Mouse (Mus musculus) forebrain, embryonic 14.5 days (tissue): ENCODE data around the gene Blm. TPM values are rescaled to one million over a fixed set of nuclear protein-coding genes. Genes with fewer than 3 reads are reported as not detected.
"Not testable (repeated sequence)": the region's sequence is repeated elsewhere in the genome, so short reads cannot be mapped to it uniquely, and the experiment has no call there.

Experiments
- ATAC-seq: fragments of 200-750 bp; cut with Nextera tagmentation; 2 replicates; pipeline ENCODE4 v1.8.0; 2017; ENCODE audit warnings: mild to moderate bottlenecking, moderate library complexity
- DNase-seq: peaks from one replicate; pipeline ENCODE4 v3.0.0-alpha.2; 2015; ENCODE audit warnings: low spot score
- H3K27ac ChIP-seq: fragments of 300-500 bp; sonication (generic); 2 replicates; pipeline ENCODE4 v1.5.1; 2014; ENCODE audit warnings: low read depth, mild to moderate bottlenecking, control low read depth, low read length, moderate library complexity
- H3K27me3 ChIP-seq: fragments of 300-500 bp; sonication (generic); replicated peaks from 2 replicates; pipeline ENCODE4 v1.6.1; 2014; ENCODE audit warnings: low read length, control low read depth, mixed read lengths; ENCODE audit not compliant: control insufficient read depth, insufficient read depth
- H3K36me3 ChIP-seq: fragments of 300-500 bp; sonication (generic); 2 replicates; pipeline ENCODE4 v1.6.1; 2014; ENCODE audit warnings: low read length, control low read depth; ENCODE audit not compliant: control insufficient read depth, insufficient read depth
- H3K4me1 ChIP-seq: fragments of 300-500 bp; sonication (generic); 2 replicates; pipeline ENCODE4 v1.6.1; 2014; ENCODE audit warnings: antibody characterized with exemption, low read length, control low read depth; ENCODE audit not compliant: control insufficient read depth, insufficient read depth
- H3K4me2 ChIP-seq: fragments of 300-500 bp; sonication (generic); 2 replicates; pipeline ENCODE4 v1.6.1; 2014; ENCODE audit warnings: mild to moderate bottlenecking, control low read depth, low read length
- H3K4me3 ChIP-seq: fragments of 300-500 bp; sonication (generic); 2 replicates; pipeline ENCODE4 v1.5.1; 2014; ENCODE audit warnings: low read depth, low read length, control low read depth
- H3K9ac ChIP-seq: fragments of 300-500 bp; sonication (generic); 2 replicates; pipeline ENCODE4 v1.6.1; 2014; ENCODE audit warnings: mild to moderate bottlenecking, low read length, control low read depth, moderate library complexity
- H3K9me3 ChIP-seq: fragments of 300-500 bp; sonication (generic); replicated peaks from 2 replicates; pipeline ENCODE4 v1.6.1; 2016; ENCODE audit warnings: low read length, control low read depth, mixed read lengths; ENCODE audit not compliant: control insufficient read depth
- WGBS: fragments of 180-500 bp; shearing (Covaris S2); extraction: QIAGEN DNeasy Blood & Tissue Kit; methylation state at CpG from one replicate; pipeline ENCODE4 v1.1.7; 2014; 5-methylcytosine and 5-hydroxymethylcytosine counted together
- polyA plus RNA-seq: library from polyadenylated mRNA; unstranded; fragments of >200 nt; fragmentation: Nextera tagmentation; extraction: Ambion mirVana; gene quantifications from 2 replicates; pipeline ENCODE4 v1.2.1, GENCODE M21; 2014

The Blm gene
- polyA plus RNA-seq, 1 experiment from 2014 or later, result 11.3 TPM

- Histone ChIP-seq H3K4me3 (no peak overlapping the region), H3K9ac (no peak overlapping the region), H3K27me3 (no peaks in the 10 kb centered on the region), H3K4me2 (no peak overlapping the region), H3K27ac (no peak overlapping the region), H3K36me3 (no peaks in the 10 kb centered on the region), H3K4me1 (no peaks in the 10 kb centered on the region), H3K9me3 (no peaks in the 10 kb centered on the region)
- no peak for DNase-seq
- no peak for ATAC-seq
- WGBS, result 81% methylated on average over 7 of the region's 7 CpGs
Measured at GRCm38 (mm10) chr7:80542139-80542831, 7.4 kb upstream of the Blm start.

GRCm38 (mm10) chr7:80539581-80539980 is 4.7 kb upstream of the Blm start:
- WGBS, result 74% methylated on average over 5 of the region's 5 CpGs
- Histone ChIP-seq H3K27ac (no peak overlapping the region), H3K9ac (no peak overlapping the region), H3K4me3 (no peak overlapping the region), H3K9me3 (no peaks in the 10 kb centered on the region), H3K27me3 (no peaks in the 10 kb centered on the region), H3K4me2 (no peak overlapping the region), H3K36me3 (no peaks in the 10 kb centered on the region), H3K4me1 (no peaks in the 10 kb centered on the region)
- DNase-seq (no peak), ATAC-seq (no peak)

GRCm38 (mm10) chr7:80534291-80535008 is 469 bp downstream of the Blm start:
- peak overlapping the region; percentile 70 for H3K4me3 ChIP-seq
- peaks cover 8% of the 10 kb centered on the region; the same call in 1 of the 2 replicates for H3K4me1 ChIP-seq
- peak overlapping the region; percentile 96 for H3K4me2 ChIP-seq
- ATAC-seq (peak; percentile 9; the same call in 1 of the 2 replicates), DNase-seq (peak; percentile 34)
- H3K9me3 ChIP-seq, result no peaks in the 10 kb centered on the region
- H3K27ac ChIP-seq, result no peak overlapping the region
- whole genome bisulfite sequencing, result 2% methylated on average over 32 of the region's 32 CpGs
- no peaks in the 10 kb centered on the region for H3K27me3 ChIP-seq
- no peaks in the 10 kb centered on the region for H3K36me3 ChIP-seq
- H3K9ac ChIP-seq, result peak overlapping the region; percentile 77

- ATAC-seq, result no peak
- DNase-seq, result no peak
- no peak overlapping the region for H3K4me3 ChIP-seq
- no peak overlapping the region for H3K4me2 ChIP-seq
- 85% methylated on average over 6 of the region's 6 CpGs for WGBS
- no peaks in the 10 kb centered on the region for H3K9me3 ChIP-seq
- no peaks in the 10 kb centered on the region for H3K27me3 ChIP-seq
- H3K27ac ChIP-seq, result no peak overlapping the region
- H3K9ac ChIP-seq, result no peak overlapping the region
- H3K36me3 ChIP-seq, result no peaks in the 10 kb centered on the region
- peaks cover 8% of the 10 kb centered on the region; the same call in 1 of the 2 replicates for H3K4me1 ChIP-seq
Measured at GRCm38 (mm10) chr7:80531087-80531486, 3.8 kb downstream of the Blm start.

- peaks cover 8% of the 10 kb centered on the region; the same call in 1 of the 2 replicates for H3K4me1 ChIP-seq
- ATAC-seq (no peak), DNase-seq (no peak)
- H3K9ac ChIP-seq, result no peak overlapping the region
- no peaks in the 10 kb centered on the region for H3K9me3 ChIP-seq
- 81% methylated on average over 2 of the region's 2 CpGs for WGBS
- H3K4me2 ChIP-seq, result no peak overlapping the region
- no peak overlapping the region for H3K4me3 ChIP-seq
- H3K36me3 ChIP-seq, result no peaks in the 10 kb centered on the region
- no peaks in the 10 kb centered on the region for H3K27me3 ChIP-seq
- no peak overlapping the region for H3K27ac ChIP-seq
Measured at GRCm38 (mm10) chr7:80530646-80531045, 4.3 kb downstream of the Blm start.

- ATAC-seq (no peak), DNase-seq (no peak)
- no peak overlapping the region for H3K27ac ChIP-seq
- H3K4me1 ChIP-seq, result no peaks in the 10 kb centered on the region
- H3K9ac ChIP-seq, result no peak overlapping the region
- no peaks in the 10 kb centered on the region for H3K27me3 ChIP-seq
- no peak overlapping the region for H3K4me2 ChIP-seq
- no peak overlapping the region for H3K4me3 ChIP-seq
- no peaks in the 10 kb centered on the region for H3K36me3 ChIP-seq
- 78% methylated on average over 6 of the region's 6 CpGs for WGBS
- no peaks in the 10 kb centered on the region for H3K9me3 ChIP-seq
Measured at GRCm38 (mm10) chr7:80526698-80527097, 8.2 kb downstream of the Blm start.

GRCm38 (mm10) chr7:80512408-80513085 is 22.4 kb downstream of the Blm start:
- ATAC-seq, result no peak

GRCm38 (mm10) chr7:80507697-80508096 is 27.2 kb downstream of the Blm start:
- H3K9ac ChIP-seq, H3K4me3 ChIP-seq, H3K27me3 ChIP-seq, H3K4me2 ChIP-seq, DNase-seq, H3K27ac ChIP-seq, ATAC-seq, H3K4me1 ChIP-seq, H3K9me3 ChIP-seq: not testable (repeated sequence)
- peaks cover 49% of the 10 kb centered on the region for H3K36me3 ChIP-seq
- 97% methylated on average over 24 of the region's 26 CpGs for WGBS

More at GRCm38 (mm10) chr7:80512408-80513085, 22.4 kb downstream of the Blm start:
- H3K36me3 ChIP-seq, result peaks cover 35% of the 10 kb centered on the region
- H3K4me3 ChIP-seq, result no peak overlapping the region
- H3K4me1 ChIP-seq, result no peaks in the 10 kb centered on the region
- no peak overlapping the region; the same call in 1 of the 2 replicates for H3K27ac ChIP-seq
- H3K9ac ChIP-seq, result no peak overlapping the region
- no peaks in the 10 kb centered on the region for H3K27me3 ChIP-seq
- peak; percentile 24 for DNase-seq
- no peak overlapping the region for H3K4me2 ChIP-seq
- H3K9me3 ChIP-seq, result no peaks in the 10 kb centered on the region
- 70% methylated on average over 16 of the region's 16 CpGs for WGBS
